Mouse (Mus musculus): ENCODE results near the gene Ubl4b. TPM values are rescaled to one million over a fixed set of nuclear protein-coding genes. Genes with fewer than 3 reads are reported as not detected.

The Ubl4b gene
- total RNA-seq, 1 experiment from 2014 or later: not detected

DNA sequence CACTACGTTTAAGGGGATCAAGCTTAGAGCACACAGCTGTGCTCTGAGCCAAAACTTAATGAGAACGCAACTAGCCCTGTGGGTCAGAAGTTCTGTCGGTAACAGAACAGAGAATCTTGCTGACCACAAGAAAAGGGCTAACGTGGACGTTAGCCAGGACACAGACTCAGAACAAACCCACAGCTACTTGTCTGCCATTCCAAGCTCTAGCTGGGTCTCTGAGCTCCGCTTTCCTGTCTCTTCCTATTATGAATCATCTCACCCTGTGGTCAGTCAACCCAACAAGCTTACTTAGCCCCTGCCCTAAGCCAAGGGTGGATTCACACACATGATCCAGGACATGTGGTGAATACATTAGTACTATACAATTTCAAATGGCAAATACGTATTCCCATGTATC is 12.9 kb upstream of the Ubl4b start:
- no peak for DNase-seq

GRCm38 (mm10) chr3:107565331-107565730 is 10.5 kb upstream of the Ubl4b start:
- DNase-seq: no peak

- DNase-seq: no peak
These were observed 9.0 kb upstream of the Ubl4b start for GRCm38 (mm10) chr3:107563880-107564279.

DNA sequence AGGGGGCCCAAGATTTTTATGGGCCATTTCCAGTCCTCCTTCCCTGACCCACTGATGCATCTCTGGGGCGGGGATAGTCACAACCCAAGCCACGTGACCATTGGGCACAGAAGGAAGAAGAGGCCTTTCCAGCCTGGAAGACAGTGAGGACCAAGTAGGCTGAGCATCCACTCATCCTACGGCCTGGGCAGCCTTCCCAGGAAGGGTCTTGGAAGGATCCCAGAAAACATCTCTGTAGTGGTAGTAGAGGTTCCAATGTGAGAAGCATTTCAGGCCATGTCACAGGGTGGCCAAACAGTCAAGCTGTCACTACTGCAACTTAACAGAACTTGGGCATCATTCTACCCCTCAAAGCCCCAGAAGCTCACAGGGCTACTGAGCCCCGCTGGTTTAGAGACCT is 7.7 kb upstream of the Ubl4b start:
- DNase-seq: no peak

DNA sequence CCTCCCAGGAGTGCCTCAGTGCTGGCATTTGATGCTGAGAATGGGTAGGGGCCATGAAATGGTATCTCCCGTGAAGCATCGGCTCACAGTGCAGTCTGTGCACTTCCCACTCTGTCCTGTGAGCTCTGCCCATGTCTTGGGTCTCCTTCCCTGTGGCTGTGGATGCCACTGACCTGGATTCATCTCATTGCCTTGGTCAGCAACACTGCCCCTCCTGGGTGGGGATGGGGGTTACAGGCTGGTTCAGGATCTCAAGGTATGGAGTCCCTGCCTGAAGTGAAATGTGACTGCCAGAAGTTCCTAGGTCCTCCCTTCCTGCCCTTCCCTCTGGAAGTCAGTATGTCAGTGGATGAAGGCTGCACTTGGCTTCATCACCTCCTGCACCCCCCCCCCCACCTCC is 7.2 kb upstream of the Ubl4b start:
- DNase-seq: no peak

- peak; percentile 71 for DNase-seq
These were observed 4.3 kb upstream of the Ubl4b start for GRCm38 (mm10) chr3:107559183-107559582.

DNA sequence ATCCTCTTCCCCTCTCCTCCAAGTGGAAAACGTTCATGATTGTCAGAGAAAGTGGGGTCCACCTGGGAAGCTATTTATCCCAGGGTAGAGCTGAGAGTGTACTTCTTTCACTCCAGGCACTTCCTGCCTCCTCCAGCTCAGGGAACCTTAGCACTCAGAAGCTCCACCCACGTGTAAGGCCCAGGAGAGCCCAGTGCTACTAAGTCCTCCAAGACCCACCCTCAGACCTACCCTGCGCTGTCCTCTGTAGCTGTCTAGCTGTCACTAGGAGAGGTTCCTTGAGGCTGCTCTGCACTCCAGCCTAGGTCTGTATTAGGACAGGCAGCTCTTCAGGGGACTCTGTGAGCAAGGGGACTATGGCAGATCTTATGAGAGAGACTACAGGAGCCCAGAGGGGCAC is 3.9 kb upstream of the Ubl4b start:
- no peak for DNase-seq

GRCm38 (mm10) chr3:107550409-107551049 is 4.3 kb downstream of the Ubl4b start:
- DNase-seq: peak; percentile 77

GRCm38 (mm10) chr3:107546956-107547355 is 7.9 kb downstream of the Ubl4b start:
- peak; percentile 30 for DNase-seq

DNA sequence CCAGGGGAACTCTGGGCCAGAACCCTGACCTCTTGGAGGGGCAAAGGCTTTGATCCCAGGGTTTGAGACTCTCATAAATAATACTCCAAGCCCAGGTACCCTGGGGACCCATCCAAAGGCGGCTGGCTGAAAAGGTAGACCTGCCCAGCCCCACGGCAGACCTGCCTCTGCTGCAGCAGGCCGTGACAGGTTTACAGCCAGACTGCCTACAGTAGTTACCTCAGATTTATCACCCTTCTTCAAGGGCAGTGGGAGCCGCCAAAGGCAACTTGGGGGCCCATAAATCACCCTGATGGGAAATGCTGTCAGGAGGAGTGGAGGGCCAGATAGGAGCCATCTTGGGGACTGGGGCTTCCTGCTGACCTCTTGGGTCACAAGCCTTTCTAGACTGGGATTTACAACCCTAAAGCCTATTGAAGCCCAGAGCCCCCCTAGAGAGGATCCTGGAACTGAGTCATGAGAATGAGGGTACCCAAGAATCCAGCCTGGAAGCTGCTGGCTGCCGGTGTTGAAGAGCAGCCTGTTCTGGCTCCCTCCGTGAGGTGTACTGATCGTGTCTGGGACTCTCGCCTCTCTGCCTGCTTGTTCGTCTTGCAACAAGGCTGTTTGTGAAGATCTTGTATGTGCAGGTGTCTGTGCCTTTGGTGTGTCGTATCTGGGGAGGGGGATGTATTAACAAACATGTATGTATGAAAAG is 9.0 kb downstream of the Ubl4b start:
- DNase-seq: no peak

- DNase-seq: no peak
These were observed 9.6 kb downstream of the Ubl4b start for GRCm38 (mm10) chr3:107545278-107545677.

GRCm38 (mm10) chr3:107543158-107544080 is 11.5 kb downstream of the Ubl4b start:
- no peak for DNase-seq

DNA sequence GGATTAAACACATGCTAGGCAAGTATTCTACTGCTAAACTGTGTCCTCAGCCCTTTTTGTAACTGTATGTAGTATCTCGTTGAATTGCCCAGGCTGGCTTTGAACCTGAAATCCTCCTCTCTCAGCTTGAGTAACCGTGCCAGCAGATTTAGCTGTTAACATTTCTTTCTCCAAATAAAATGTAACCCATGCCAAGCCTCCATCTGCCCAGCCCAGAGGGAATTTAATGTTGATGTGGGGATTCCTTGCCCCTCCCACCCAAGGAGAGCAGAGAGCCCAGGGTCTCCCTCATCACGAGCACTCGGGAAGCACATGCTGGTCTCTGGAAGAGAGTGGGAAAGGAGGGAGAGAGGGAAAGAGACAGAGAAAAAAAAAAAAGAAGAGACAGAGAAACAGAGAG is 12.3 kb downstream of the Ubl4b start:
- DNase-seq: no peak

GRCm38 (mm10) chr3:107537504-107537889 is 17.4 kb downstream of the Ubl4b start:
- DNase-seq: no peak

GRCm38 (mm10) chr3:107536810-107537503 is 17.9 kb downstream of the Ubl4b start:
- DNase-seq: peak; percentile 26

DNA sequence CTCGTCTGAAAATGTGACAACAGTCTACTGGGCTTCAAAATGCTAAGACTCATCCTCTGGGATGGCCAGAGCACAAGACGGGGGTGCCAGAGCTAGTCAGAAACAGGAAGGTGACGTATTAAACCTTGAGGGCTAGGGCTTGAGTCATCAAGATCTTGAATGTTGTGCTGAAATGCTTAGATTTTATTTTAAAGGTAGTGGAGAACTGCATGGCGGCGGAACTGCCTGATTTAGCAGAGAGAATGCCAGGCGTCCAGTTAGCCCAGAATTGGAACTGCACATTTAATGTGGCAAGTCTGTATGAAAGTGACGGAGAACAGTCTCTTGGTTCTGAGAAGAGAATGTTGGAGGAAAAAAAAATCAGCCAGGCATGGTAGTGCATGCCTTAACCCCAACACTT is 19.9 kb downstream of the Ubl4b start:
- DNase-seq: no peak

- DNase-seq: no peak
These were observed 21.3 kb downstream of the Ubl4b start for GRCm38 (mm10) chr3:107533532-107533931.

DNA sequence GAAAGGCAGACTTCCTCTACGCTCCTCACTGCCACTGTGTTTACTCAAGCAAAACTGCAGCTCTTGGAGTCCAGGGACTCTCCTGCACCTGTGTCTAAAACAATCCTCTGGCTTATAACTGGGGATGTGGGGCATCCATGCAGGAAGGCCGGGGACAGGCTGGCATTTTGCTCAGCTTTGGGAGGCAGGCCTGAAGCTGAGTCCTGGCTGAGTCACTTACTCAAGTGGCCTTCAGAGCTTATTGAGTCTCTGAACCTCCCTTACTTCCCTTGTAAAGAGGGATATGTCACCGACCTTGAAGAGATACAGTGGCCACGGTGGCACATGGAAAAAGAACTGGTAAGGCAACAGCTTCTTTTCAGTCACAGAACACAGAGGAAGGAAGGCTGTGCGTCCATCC is 24.3 kb downstream of the Ubl4b start:
- peak; percentile 43 for DNase-seq

GRCm38 (mm10) chr3:107529182-107529581 is 25.7 kb downstream of the Ubl4b start:
- DNase-seq: no peak

- DNase-seq: peak; percentile 19
These were observed 26.3 kb downstream of the Ubl4b start for GRCm38 (mm10) chr3:107528401-107529118.

- no peak for DNase-seq
These were observed 30.3 kb downstream of the Ubl4b start for GRCm38 (mm10) chr3:107524547-107524946.

DNA sequence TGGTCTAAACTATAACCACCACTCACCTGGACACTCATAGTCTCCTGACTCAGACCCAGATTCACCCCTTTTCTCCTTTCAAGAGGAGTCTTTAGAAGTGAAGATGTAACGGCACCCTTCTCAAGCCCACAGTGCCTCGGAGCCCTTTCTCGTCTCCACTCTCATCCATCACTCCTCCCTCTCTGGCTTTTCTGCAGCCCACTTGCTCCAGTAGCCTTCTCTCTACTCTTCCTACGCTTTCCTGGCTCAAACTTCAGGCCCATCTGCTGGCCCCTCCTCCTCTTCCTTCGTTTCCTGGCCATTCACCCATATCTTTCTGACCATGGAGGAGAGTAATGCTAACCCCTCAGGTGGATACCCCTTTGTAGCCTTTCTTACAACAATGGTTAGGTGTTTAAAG is 33.9 kb downstream of the Ubl4b start:
- DNase-seq: no peak
